Comparison of ENCODE assay signal across 10 mouse cellular contexts in genomic region chr5:77400151-77400550, GRCm38 (mm10). TPM values are rescaled to one million over a fixed set of nuclear protein-coding genes. Genes with fewer than 3 reads are reported as not detected.
DNase-seq lines count a peak whose midpoint lies in the region; TF ChIP-seq lines count a peak whose summit lies in the region.
"Had no signal": no experiment of that assay in that cellular context is flagged by ENCODE, and none has a peak within 500 bp of the region (broad histone marks: within the 10 kb centered on the region; RNA-seq: fewer than 3 reads in every experiment).

No protein-coding gene starts in this region.

- 87% methylated on average over 7 of the region's 7 CpGs for WGBS in spleen, adult 2 months

- H3K4me3 ChIP-seq in spleen, adult 2 months (ENCODE audit: extremely low read depth, insufficient read depth, insufficient read length), result no peak overlapping the region
- H3K4me3 ChIP-seq: embryonic facial prominence, embryonic 12.5 days had no signal

- intact Hi-C loops in heart, postnatal 25 days (cut with DNase I), result loop anchor here (2.0 kb wide), 1 partner anchor 45 kb away; no protein-coding TSS in a partner anchor

- H3K27me3 ChIP-seq in spleen, adult 2 months (ENCODE audit: control insufficient read depth, insufficient read depth, low read length), result no peaks in the 10 kb centered on the region
- H3K27me3 ChIP-seq: embryonic facial prominence, embryonic 12.5 days had no signal

- H3K36me3 ChIP-seq in spleen, adult 2 months (ENCODE audit: control insufficient read depth, insufficient read depth, low read length), result no peaks in the 10 kb centered on the region
- H3K36me3 ChIP-seq: embryonic facial prominence, embryonic 12.5 days had no signal

- H3K4me1 ChIP-seq in spleen, adult 2 months (ENCODE audit: control insufficient read depth, insufficient read depth, insufficient read length), result no peaks in the 10 kb centered on the region; the same call in 1 of the 2 replicates

- no peak for TF ChIP-seq CTCF in spleen, adult 2 months (IDR thresholded peaks at IDR 0.05; ENCODE audit: extremely low read depth, insufficient read depth, insufficient read length, insufficient replicate concordance)

- no peak for DNase-seq in spleen, adult 2 months (ENCODE audit: low read depth in 1 of 2, low spot score in 2 of 2)
- DNase-seq in spleen, postnatal 36 days (ENCODE audit: low spot score in 2 of 2), result no peak
- DNase-seq in heart, postnatal 25 days (ENCODE audit: low spot score), result peak; percentile 46
- DNase-seq in kidney, postnatal 14 days, result peak; percentile 81
- no peak for DNase-seq in layer of hippocampus, adult 9-10 months (ENCODE audit: low spot score)
- no peak for DNase-seq in T-cell, adult 2 months (ENCODE audit: low spot score)
- no peak for DNase-seq in embryo, embryonic 9.5 days (ENCODE audit: extremely low spot score)
- DNase-seq: forebrain, postnatal 0 days; thymus, adult 2 months had no signal

- H3K27ac ChIP-seq in spleen, adult 2 months (ENCODE audit: insufficient read depth, low read length), result peak overlapping the region; percentile 45; the same call in 1 of the 2 replicates
- H3K27ac ChIP-seq: embryonic facial prominence, embryonic 12.5 days had no signal

- TF ChIP-seq POLR2A in spleen, adult 2 months (IDR thresholded peaks at IDR 0.05; ENCODE audit: low read depth, low read length), result no peak

RNA-seq across cellular contexts. Expression of gene Igfbp7, which starts 7.7 kb away (rescaled TPM):
- polyA plus RNA-seq in spleen, adult 2 months (2012; rRNA removed), result 2,807 and 6,735 TPM in 2 replicates
- total RNA-seq in heart, postnatal 25 days (2021), result 100 to 1,000 TPM; 251 to 311 TPM

Comparison
In these comparisons a context has a peak if more than half of its experiments do, and no peak if none do; other contexts are left out.
1. DNase-seq: peak in heart, postnatal 25 days (single experiment) and kidney, postnatal 14 days (single experiment); none in spleen, adult 2 months (0 of 2), spleen, postnatal 36 days (0 of 2), layer of hippocampus, adult 9-10 months (single experiment), T-cell, adult 2 months (single experiment) and embryo, embryonic 9.5 days (single experiment).